Mouse (Mus musculus): ENCODE results near the gene Ankrd11. TPM values are rescaled to one million over a fixed set of nuclear protein-coding genes. Genes with fewer than 3 reads are reported as not detected.

The Ankrd11 gene
- total RNA-seq, 4 experiments from 2014 or later, result 146 to 152 (median 151) TPM

DNA sequence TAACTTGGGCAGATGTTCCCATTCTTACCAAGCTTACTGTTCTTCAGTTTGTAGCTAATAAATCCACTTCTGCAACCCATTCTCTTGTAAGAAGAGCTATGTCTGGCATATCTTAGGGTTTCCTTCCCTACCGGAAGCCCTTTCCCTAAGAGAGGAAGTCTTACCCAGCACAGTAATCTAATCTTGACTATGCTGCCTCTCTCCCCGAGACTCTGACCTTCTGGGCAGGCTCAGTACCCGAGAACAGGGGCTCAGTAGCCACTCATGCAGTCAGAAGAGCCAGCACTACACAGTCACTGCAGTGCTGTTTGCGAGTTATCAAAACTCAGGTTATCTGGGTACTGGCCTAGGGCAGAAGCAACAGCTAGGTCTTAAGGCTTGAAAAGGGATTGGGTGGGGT lies 144.1 kb downstream of the Ankrd11 start:
- DNase-seq (ENCODE audit: low spot score in 2 of 2), result no peak

DNA sequence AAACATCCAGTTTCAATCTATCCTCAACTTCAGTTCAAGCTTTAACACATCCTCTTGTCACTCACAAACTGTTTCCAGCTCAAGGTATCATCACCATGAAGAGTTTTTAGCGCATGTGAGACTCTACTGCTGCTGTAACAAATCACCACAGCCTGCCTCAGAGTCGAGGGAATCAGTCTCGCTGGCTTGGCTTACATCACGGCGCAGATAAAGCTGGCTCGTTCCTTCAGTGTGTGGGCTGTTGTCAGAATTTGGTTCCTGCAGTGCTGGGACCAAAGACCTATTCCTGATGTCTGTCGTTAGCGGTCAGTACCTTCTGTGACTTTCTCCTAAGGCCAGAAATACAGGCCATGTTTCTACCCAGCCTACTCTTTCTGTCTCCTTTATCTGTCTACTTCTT lies 144.9 kb downstream of the Ankrd11 start:
- DNase-seq (ENCODE audit: low spot score in 2 of 2), result no peak

DNA sequence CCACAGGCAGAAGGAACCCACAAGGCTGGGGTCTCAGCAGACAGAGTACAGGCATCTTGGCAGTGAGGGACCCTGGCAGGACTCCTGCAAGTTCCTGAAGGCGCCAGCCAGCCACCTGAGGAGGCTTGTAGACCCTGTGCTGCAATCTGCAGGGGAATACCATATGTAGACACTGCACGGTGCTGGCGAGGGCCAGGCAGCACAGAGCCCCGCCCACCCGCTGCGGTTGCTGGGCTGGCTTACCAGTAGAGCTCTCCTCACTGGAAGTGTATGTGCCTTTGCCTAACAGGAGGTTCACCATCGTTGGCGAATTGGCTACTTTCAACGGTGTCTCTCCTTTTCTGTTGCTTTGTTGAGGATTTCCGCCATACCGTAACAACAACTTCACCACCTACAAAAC lies 145.8 kb downstream of the Ankrd11 start:
- no peak for DNase-seq (ENCODE audit: low spot score in 2 of 2)

DNA sequence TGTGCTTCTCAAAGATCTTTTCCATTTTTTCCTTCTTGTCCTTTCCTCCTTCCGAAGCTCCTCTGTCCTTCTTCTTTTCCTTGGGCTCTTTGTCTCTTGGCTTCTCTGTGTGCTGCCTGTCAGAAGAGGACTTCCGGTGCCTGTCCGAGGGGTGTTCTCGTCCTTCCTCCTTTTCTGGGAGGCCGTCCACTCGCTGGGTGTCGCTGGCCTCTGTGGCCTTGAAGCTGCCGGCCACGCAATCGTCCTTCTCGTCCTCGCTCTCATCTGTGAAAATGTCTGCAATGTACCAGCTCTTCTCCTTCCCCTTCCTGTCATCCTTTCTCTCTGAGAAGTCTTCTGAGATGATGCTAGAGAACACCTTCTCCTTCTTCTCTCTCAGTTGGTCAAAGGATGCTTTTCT lies 148.6 kb downstream of the Ankrd11 start:
- no peak for DNase-seq (ENCODE audit: low spot score in 2 of 2)

DNA sequence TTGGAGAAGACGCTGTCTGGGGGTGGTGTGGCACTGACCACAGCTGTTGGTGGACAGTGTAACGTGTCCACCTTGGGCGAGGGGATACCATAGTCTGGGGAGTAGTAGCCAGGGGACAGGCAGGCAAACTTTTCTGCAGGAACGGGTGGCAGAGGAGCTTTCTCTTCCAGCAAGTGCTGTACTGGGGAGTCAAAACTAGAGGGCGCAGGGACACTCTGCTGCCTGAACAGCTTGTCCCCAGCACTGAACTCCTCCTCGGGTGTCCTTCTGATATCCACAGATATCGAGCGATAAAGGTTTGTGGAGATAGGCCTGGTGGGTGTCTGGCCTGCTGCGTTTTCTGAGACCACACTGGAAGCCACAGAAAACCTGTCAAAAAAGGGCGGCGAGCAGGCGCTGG lies 150.6 kb downstream of the Ankrd11 start:
- DNase-seq (ENCODE audit: low spot score in 2 of 2), result no peak

DNA sequence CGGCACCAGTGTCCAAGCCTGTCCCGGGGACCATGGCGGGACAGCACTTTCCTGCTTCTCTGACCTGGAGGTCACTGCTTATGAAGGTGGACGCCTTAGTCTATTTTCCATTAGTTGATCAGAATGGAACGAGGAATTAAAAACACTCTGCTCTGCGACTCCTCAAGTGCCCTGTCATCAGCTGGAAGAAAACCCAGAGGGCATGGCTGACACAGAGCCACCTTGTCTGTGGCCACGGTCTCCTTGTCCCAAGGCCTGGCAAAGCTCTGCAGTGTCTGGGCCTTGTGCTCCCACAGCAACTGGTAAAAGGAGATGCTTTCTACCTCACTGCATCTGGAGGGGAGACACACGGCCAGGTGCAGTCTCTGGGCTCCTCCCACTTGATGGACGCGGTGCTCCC lies 158.4 kb downstream of the Ankrd11 start:
- no peak for DNase-seq (ENCODE audit: low spot score in 2 of 2)

DNA sequence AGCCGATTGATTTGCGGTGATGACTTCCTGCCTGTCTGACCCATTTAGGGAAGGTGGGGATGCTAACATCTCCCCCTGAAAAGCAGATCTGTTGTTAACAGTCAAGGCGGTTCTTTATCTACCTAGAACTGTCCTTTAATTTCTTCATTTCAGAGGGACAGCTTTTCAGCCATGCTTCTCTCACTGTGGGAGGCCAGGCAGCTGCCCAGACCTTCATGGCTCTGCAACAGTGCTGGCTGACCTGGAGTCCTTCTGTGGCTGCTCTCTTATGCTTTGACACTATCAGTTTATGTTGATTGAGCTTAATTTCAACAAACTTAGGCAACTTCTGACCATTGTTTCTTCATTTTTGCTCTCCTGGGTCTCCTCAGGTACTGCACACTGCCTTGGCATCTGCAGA lies 161.8 kb downstream of the Ankrd11 start:
- DNase-seq (ENCODE audit: low spot score in 2 of 2), result no peak

DNA sequence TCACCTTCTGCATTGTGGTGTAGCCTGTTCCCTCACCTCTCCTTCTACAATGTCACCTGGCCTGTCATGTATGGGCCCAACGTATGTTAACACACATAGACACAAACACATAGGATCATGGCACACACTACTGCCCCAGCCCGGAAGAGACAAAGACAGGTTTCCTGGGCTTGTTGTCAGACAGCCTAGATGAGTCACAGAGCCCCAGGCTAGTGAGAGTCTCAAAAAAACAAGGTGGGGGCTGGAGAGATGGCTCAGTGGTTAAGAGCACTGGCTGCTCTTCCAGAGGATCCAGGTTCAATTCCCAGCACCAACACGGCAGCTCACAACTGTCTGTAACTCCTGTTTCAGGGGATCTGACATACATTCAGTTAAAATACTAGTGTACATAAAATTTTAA lies 163.8 kb downstream of the Ankrd11 start:
- DNase-seq (ENCODE audit: low spot score in 2 of 2), result no peak

DNA sequence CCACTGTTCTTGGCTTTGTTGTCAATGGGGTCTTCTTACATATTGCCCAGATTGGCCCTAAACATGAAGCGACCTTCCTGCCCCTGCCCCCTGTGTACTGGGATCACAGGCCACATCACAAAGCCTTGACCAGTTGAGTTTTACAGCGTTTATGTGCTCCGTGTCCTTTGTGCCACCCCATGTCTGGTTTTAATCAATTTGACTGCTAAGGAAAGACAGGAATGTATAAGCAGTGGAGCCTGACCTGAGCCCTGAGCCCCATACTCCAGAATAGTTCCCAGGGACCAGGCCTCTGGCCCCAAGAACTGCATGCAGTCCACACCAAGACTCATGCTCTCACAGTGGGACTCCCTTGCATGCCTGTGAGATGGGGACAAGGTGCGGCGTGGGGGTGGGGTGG lies 166.9 kb downstream of the Ankrd11 start:
- DNase-seq (ENCODE audit: low spot score in 2 of 2), result no peak

DNA sequence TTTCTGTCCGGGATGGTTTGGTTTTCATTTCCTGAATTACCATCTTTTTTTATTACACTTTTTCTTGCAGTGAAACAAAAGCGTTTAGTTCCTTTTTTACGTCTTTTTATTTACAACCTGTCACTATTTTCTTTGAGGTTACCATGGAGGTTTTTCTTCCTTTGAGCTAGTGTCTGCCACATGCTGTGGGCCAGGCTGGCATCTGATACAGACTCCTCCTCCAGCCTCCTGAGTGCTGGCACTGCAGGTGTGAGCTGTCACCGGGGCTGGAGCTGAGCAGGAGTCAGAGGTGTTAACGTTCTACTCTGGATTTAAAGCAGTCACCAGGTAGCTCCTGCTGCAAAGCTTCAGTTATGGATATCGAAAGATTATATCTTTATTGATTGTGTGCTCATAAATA lies 168.9 kb downstream of the Ankrd11 start:
- no peak for DNase-seq (ENCODE audit: low spot score in 2 of 2)

DNA sequence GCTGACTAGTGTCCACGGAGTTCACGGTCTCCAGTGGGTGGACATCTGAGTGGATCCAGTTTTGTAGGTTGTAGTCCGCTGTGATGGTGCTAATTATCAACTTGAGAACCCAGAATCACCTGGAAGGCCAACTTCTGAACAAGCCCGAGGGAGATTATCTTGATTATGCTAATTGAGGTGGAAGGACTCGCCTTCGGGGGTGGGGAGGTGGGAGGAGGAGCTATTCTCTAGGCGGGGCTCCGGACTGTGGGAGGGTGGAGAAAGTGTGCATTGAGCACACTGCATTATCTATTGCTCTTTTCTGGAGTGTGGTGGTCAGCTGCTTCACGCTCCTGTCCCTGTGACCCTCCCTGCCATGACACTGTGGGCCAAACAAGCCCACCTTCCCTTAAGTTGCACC lies 170.4 kb downstream of the Ankrd11 start:
- no peak for DNase-seq (ENCODE audit: low spot score in 2 of 2)

DNA sequence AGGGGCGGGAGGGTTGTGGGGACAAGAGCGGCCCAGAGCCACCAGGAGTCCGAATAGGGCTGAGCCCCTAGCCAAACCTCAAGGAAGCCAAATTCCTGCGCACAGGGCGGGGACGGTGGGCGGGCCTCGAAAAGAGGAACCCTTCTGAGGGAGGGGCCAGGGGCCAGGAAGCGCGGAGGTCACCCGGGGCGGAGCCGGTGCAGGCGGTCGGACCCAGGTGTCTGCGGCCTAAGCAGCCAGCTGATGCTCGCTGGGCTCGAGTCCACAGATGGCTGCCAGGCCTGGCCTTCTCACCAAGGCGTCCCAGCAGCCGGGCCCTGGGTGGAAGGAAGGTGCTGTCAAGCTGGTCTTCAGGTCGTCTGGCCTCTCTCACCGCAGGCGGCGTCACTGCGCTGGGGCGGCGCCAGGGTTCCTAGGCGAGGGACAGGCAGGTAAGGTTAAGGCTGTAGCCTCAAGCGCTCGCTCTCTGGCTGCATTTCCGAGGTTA lies 171.7 kb downstream of the Ankrd11 start:
- DNase-seq (ENCODE audit: low spot score in 2 of 2), result no peak

DNA sequence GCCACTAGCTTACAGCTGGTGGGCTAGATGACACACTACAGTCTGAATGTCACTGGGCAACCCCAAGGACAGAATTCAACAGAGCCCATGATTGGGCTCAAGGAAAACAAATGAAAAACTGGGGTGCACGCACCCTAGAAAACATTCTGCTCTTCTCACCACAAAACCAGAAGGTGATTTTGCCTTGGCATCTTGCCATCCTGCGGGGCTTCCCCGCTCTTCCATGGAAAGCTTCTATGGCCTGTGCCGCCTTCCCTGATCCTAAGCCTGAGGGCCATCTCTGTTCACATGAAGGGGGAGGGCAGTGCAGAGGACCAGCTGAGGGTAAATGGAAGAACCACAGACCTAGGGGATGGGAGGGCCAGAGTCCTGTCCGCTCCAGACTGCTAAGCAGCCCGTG lies 174.1 kb downstream of the Ankrd11 start:
- DNase-seq (ENCODE audit: low spot score in 2 of 2), result no peak

DNA sequence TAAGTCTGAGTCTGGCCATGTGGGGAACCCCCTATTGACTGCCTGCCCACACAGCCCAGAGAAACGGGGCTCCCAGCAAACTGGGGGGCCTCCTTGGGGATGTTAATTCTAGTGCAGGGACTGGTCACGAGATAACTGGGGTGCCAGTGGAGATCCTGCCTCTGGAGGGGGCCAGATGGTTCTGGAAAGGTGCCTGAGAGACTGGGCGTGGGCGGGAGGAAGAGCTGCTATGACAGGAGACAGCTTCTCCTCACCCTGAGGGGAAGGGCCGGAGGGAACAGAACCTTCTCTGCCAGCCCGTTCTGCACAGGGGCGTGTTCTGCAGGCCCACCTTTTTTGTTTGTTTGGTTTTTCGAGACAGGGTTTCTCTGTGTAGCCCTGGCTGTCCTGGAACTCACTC lies 175.8 kb downstream of the Ankrd11 start:
- DNase-seq (ENCODE audit: low spot score in 2 of 2), result no peak

DNA sequence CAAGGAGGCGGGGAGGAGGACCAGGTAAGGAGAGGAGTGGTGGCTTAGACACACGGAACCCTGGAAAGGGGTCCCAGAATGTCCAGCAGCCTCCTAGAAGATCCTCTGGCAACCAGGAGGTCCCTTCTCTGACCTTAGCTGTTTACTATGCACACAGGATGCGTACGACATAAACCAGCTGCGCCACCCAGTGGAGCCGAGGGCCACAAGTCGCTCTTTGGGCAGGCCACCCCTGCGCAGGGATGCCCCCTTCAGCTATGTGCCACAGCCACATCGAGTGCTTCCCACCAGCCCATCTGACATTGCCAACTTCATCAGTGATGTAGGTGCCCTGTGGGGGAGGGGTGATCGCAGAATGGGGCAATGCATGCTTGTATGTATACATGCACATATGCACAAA lies 176.6 kb downstream of the Ankrd11 start:
- DNase-seq (ENCODE audit: low spot score in 2 of 2), result no peak

DNA sequence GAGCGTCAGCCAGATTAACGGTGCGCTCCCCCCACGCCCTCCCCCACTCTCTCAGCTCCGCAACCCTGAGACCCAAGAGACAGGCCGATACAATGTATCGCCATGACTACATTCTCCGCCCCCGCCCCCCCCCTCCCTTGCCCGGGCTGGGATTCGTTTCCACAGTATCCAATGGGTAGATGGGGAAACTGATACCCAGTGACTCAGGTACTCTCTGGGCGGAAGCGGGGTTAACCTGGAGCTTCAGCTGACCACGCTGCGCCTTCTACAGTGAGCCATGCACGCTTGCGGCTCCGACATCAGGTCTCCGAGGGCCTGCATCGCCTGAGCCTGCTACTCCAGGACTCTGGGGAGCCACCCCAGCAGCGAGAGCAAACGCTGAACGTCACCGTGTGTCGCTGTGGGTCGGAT lies 177.4 kb downstream of the Ankrd11 start:
- DNase-seq (ENCODE audit: low spot score in 2 of 2), result no peak

DNA sequence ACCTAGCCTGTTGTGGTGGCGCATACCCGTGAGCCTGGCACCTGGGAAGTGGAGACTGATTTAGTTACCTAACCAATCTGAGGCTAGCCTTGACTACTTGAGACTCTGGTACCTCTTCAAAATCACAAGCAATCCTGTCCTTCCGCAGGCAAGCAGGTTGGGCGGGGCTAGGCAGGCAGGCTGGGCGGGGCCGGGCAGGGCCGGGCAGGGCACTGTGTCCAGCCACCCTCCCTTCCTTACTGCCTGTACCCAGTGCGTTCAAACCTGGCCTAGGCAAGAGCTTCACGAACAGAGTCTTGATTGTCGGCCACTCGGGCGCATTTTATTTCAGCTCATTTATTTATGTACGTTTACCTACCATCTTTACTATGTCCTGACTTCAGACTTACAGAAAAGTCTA lies 182.2 kb downstream of the Ankrd11 start:
- no peak for DNase-seq (ENCODE audit: low spot score in 2 of 2)

DNA sequence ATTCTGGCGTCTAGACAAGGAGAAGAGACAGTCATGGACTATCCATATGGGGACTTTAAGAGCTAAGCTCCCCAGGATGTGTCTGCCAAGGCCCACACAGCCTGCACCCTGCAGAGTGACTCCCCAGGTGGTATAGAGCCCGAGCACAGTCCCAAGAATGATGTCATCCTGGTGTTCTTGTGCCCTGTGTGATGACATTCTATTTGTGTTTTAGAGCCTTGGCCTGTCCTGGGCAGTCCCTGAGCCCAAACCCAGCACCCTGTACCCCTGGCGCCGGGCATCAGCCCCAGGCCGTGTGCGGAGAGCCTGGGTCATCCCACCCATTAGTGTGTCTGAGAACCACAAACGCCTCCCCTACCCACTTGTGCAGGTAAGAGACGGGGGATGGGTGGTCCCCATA lies 185.8 kb downstream of the Ankrd11 start:
- DNase-seq (ENCODE audit: low spot score in 2 of 2), result no peak

DNA sequence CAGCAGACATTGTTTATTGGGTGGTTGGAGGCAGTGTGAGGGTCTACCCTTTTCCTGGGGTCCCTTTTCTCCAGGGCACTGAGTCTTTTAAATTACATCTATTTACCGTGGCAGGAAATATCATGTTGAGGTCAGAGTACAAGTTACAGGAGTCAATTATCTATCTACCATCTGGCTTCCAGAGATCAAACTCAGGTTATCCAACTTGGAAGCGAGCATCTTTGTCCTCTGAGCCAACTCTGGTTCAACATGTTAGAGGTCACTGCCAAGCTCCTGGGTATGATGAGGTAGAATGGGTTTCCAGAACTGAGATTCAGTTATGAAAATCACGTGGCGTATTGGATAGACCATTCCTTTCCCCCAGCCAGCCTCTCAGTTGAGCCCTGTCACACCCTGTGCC lies 187.0 kb downstream of the Ankrd11 start:
- no peak for DNase-seq (ENCODE audit: low spot score in 2 of 2)

DNA sequence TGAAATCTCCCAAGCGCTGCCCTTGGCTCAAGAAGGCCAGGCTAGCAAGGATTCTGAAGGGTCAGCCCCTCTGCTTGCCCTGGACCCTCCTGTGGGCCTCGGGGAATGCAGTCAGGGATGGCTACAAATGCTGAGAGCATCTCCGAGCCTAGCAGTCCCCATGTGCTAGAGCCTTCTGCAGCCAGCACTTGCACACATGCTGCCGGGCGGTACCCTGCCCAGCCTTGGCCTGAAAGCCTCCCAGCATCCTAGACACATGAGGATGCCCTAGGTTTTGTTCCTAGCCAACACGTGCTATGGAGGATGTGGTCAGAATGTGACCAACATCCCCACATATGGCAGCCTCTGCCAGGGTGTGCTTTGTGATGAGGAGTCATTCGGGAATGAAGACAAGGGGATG lies 187.7 kb downstream of the Ankrd11 start:
- DNase-seq (ENCODE audit: low spot score in 2 of 2), result no peak

DNA sequence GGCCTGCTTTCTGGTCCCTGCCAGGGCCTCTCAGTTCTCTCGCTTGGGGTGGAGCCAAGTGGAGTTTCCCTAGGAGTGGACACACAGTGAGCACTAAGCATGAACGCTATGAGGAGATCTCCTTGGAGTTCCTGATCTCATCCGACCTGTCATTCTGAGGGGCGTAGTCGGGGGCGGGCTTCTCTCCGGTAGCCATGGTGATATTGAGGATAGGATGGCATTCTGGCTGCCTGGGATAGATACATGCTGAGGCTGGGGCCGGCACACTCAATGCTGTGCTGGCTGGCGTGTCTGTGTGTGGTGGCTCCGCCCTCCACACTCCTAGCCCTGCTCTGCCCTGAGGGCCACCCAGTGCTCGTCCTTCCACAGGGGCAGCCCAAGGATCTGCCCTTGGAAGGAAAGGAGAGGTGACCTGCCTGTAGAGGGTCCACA lies 188.7 kb downstream of the Ankrd11 start:
- no peak for DNase-seq (ENCODE audit: low spot score in 2 of 2)

DNA sequence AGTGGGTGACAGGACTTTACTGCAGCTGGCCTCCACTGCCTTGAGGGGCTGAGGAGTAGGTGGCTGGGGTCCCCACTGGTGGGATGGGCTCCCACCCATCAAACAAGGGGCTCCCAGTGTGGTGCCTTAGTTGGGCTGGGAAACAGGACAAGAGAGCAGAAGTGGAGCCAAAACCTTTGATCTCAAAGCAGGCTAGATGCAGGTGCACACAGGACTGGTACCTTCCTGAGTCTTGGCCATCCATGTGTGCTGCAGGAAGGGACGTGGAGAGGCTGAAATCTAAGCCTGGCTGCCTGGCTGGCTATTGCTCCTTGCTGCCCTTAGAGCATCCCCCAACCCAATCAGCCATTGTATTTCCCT lies 189.6 kb downstream of the Ankrd11 start:
- no peak for DNase-seq (ENCODE audit: low spot score in 2 of 2)

DNA sequence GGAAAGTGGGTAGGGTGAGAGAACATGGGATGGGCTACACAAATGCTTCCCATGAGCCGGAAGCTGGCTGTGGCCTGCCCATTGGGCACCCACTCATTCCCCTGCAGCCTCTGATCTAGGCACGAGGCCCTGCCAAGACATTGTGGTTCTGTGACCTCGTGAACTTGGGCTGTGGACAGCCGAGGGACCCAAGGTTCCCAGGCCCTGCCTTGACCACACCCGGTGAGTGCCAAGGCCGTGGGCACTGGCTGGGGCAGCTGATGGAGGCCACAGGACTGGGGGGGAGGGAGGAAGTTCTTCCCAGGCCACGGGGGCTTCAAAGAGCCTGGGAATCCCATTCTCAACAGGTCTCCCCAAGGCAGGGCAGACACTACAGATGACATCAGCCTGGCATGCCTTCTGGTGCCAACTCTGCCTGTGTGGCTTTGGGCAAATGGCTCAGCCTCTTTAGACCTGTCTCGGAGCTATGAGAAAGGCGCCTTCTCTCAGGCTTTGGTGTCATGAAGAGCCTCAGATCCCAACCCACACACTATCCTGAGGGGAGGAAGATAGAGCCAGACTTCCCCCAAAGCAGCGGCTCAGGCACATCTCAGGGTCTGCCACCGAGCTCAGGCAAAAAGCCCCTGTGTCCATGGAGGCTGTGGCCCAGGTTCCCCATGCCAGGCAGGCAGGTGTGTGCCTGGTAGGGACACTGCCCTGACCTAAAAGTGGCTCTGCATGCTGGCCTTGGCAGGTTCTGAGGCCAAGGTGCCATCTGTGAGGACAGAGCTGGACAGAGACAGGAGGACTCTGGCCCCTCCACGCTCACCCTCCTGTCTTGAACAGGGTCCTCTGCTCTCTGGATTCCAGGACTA lies 190.2 kb downstream of the Ankrd11 start:
- DNase-seq (ENCODE audit: low spot score in 2 of 2), result no peak
